Mouse (Mus musculus) naive thymus-derived CD4-positive, alpha-beta T cell, adult 5 months (primary cell): ENCODE results near the gene Zfp36l3. TPM values are rescaled to one million over a fixed set of nuclear protein-coding genes. Genes with fewer than 3 reads are reported as not detected.

Experiments used
- polyA plus RNA-seq: library from polyadenylated mRNA; unstranded; fragments of 100-300 nt; shearing (Covaris generic); gene quantifications from one replicate; pipeline ENCODE4 v1.2.1, GENCODE M21; 2017

Gene Zfp36l3
- polyA plus RNA-seq: not detected

DNA sequence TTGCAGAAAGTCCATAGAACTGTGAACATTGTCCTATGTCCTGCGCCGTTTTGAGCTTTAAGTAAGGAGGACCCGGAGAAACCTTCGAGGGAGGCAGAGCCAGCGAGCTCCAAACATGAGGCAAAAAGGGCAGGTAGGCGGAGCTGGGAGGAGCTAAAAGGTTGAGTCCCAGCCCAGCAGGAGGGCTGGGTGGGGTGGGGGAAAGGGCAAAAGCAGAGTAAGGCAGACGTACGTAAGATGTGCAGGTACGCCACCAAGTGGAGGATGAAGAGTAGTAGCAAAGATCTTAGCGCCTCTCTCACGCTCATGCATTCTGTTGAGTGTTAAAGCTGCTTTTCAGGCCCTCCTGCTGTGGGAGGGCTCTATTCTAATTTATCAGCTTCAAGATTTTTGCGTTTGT is at the start of gene Zfp36l3:
Gene Zfp36l3 (minus strand): TSS at position 119 of the 400 bp plus-strand sequence.

DNA sequence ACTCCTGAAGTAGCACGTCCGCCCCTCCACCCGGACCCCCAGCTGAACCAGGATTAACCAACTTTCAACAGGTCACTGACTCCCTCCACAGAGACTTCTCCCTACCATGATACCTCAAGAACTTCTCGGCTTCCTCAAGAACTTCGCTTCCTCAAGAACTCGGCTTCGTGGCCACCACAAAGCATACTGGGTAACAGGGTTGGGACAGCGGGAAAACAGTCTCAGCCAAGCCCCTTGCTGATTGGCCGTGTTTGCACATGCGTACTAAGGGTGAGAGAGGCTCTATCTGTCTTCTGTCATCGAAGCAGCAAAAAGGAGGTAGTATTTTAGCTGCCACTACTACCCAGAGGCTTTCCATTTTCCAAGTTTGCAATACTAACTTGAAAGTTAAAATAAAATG is 21.3 kb upstream of the Zfp36l3 start, which contains the start of gene Xlr:
Gene Xlr (minus strand): TSS at position 188 of the 400 bp plus-strand sequence.

DNA sequence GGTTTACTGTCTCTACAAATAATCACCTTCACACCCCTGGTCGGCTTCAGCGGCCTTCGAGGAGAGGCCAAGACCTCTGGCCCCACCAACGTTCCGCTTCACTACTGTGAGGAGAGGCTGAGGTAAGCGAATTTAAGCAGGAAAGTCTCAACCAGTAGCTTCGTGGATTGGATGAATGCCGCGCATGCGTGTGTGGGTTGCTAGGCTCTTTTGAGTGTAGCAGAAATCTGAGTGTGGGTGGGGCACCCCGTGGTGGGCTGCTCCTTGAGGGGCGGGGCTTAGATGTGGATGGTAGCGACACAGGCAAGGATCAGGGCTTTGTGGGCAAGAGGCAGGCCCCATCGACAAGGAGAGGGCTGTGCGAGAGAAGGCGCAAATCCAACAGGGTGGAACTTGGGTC is 18.5 kb downstream of the Zfp36l3 start, which contains the start of gene 1700013H16Rik:
Gene 1700013H16Rik (minus strand): TSS at position 96 of the 400 bp plus-strand sequence.

DNA sequence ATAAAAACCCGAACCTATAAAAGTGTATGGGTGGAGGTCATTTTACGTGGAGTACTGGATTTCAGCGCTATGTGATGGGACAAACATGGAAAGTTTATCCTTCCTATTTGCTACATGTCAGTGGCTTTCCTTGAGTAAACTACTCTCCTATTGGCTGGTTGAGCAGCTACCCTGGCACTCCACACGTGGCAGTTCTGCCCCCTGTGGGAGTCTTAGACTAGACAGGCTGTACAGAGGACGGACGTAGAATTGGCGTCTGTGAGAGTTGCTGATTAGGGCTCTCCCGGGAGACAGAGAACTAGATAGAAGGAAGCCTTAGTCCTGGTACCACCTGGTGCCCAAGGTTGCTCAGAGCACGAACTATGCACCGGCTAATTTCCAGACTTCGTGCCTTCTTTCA is 51.6 kb downstream of the Zfp36l3 start, which contains the start of gene 4930502E18Rik:
Gene 4930502E18Rik (plus strand): TSS at position 231 of the 400 bp plus-strand sequence.

Other genes with a start within 250 kb of the Zfp36l3 start
- 7.7 TPM for gene Rtl8c, start 168.4 kb downstream of the Zfp36l3 start, polyA plus RNA-seq
- gene Gm14597, start 167.4 kb downstream of the Zfp36l3 start, polyA plus RNA-seq: not detected
- gene Rtl8a, start 132.7 kb downstream of the Zfp36l3 start, polyA plus RNA-seq: 15.3 TPM
- gene Rtl8b, start 106.0 kb downstream of the Zfp36l3 start, polyA plus RNA-seq: 18.5 TPM
- not detected for gene 4930502E18Rik, start 51.6 kb downstream of the Zfp36l3 start, polyA plus RNA-seq
- gene 1700013H16Rik, start 18.6 kb downstream of the Zfp36l3 start, polyA plus RNA-seq: not detected
- gene Xlr, start 21.3 kb upstream of the Zfp36l3 start, polyA plus RNA-seq: 1.4 TPM